Mouse (Mus musculus) midbrain, embryonic 12.5 days (tissue): ENCODE results near the gene Ftsj3. TPM values are rescaled to one million over a fixed set of nuclear protein-coding genes. Genes with fewer than 3 reads are reported as not detected.
"Not testable (repeated sequence)": the region's sequence is repeated elsewhere in the genome, so short reads cannot be mapped to it uniquely, and the experiment has no call there.

Experiments
- ATAC-seq: fragments of 200-750 bp; cut with Nextera tagmentation; 2 replicates; pipeline ENCODE4 v1.8.0; 2017; ENCODE audit warnings: low read depth, moderate TSS enrichment, moderate library complexity; ENCODE audit not compliant: low FRiP score
- H3K27ac ChIP-seq: fragments of 300-500 bp; sonication (generic); replicated peaks from 2 replicates; pipeline ENCODE4 v1.5.1; 2016; ENCODE audit warnings: mild to moderate bottlenecking
- H3K27me3 ChIP-seq: fragments of 300-500 bp; sonication (generic); 2 replicates; pipeline ENCODE4 v1.6.1; 2016; ENCODE audit warnings: mild to moderate bottlenecking
- H3K36me3 ChIP-seq: fragments of 300-500 bp; sonication (generic); 2 replicates; pipeline ENCODE4 v1.6.1; 2016
- H3K4me1 ChIP-seq: fragments of 300-500 bp; sonication (generic); 2 replicates; pipeline ENCODE4 v1.6.1; 2016
- H3K4me2 ChIP-seq: fragments of 300-500 bp; sonication (generic); replicated peaks from 2 replicates; pipeline ENCODE4 v1.6.1; 2016; ENCODE audit warnings: mild to moderate bottlenecking, moderate library complexity
- H3K4me3 ChIP-seq: fragments of 300-500 bp; sonication (generic); 2 replicates; pipeline ENCODE4 v1.5.1; 2016; ENCODE audit warnings: mild to moderate bottlenecking
- H3K9ac ChIP-seq: fragments of 300-500 bp; sonication (generic); replicated peaks from 2 replicates; pipeline ENCODE4 v1.6.1; 2016; ENCODE audit warnings: mild to moderate bottlenecking, moderate library complexity
- H3K9me3 ChIP-seq: fragments of 300-500 bp; sonication (generic); 2 replicates; pipeline ENCODE4 v1.6.1; 2016; ENCODE audit warnings: mild to moderate bottlenecking
- WGBS: fragments of 180-500 bp; shearing (Covaris S2); methylation state at CpG from one replicate; pipeline ENCODE4 v1.1.7; 2016; 5-methylcytosine and 5-hydroxymethylcytosine counted together
- polyA plus RNA-seq: library from polyadenylated mRNA; unstranded; fragments of >200 nt; fragmentation: Nextera tagmentation; extraction: Ambion mirVana; gene quantifications from 2 replicates; pipeline ENCODE4 v1.2.1, GENCODE M21; 2016

Gene Ftsj3
- polyA plus RNA-seq, 1 experiment from 2014 or later = 58.0 TPM

GRCm38 (mm10) chr11:106216730-106217490 is 39.0 kb downstream of the Ftsj3 start, which contains the start of gene Ddx42:
Gene Ddx42, plus strand, starts transcription at chr11:106216926.
- H3K4me3 ChIP-seq = peak within 1 kb of the TSS; percentile 90
- H3K27ac ChIP-seq = peak within 1 kb of the TSS; percentile 96
- H3K27me3 ChIP-seq = no peaks in the 10 kb centered on the region
- peaks cover 26% of the 10 kb centered on the region for H3K4me1 ChIP-seq
- peak within 1 kb of the TSS; percentile 63 for H3K4me2 ChIP-seq
- no peaks in the 10 kb centered on the region for H3K9me3 ChIP-seq
- peaks cover 16% of the 10 kb centered on the region for H3K36me3 ChIP-seq
- peak within 1 kb of the TSS; percentile 90 for H3K9ac ChIP-seq
- peak; percentile 91 for ATAC-seq
- under 1% methylated on average over 70 of the region's 70 CpGs for WGBS

DNA sequence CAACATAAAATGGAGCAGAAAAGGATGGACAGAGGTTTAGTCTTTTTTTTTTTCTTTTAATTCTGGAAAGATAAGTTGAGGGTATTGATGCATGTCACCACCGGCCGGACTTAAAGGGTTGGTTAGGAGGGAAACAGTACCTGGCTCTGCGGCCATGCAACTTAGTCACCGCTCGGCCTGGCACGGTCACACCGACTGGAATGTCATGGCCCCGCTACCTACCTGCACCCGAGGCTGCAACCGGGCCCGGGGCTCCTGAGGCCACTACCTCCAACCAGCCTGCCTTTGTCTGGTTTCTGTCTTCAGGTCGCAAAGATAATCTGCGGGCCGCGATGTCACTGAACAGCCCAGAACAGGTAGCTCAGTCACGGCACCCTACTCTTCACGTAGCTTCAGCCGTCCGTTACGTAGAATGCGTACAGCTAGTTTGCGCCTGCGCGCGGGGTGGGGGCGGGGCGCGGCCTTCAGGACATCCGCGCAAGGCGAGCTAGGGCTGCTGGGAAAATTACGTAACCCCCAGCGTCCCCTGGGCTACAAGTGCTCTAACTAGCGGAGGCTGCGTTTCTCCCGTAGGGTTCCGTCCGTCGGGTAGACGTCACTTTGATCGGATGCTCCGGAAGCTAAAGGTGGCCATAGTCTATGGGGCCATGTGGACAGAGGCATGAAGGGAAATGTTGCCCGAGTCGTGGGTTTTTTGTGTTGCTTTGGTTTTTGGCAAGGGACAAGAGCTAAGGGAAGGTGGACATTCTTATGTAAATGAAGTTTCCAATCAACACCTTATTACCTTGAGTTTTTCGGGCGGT is 39.8 kb downstream of the Ftsj3 start, which contains the start of gene Ccdc47:
Gene Ccdc47 (minus strand): TSS at position 418 of the 803 bp plus-strand sequence.
- WGBS = under 1% methylated on average over 46 of the region's 46 CpGs
- peak; percentile 98 for ATAC-seq

GRCm38 (mm10) chr11:106215450-106215859 is 40.4 kb downstream of the Ftsj3 start:
- peaks cover 26% of the 10 kb centered on the region for H3K4me1 ChIP-seq
- H3K4me3 ChIP-seq = peak overlapping the region; percentile 90
- peak overlapping the region; percentile 96 for H3K27ac ChIP-seq
- ATAC-seq = no peak
- no peaks in the 10 kb centered on the region for H3K9me3 ChIP-seq
- 38% methylated on average over 7 of the region's 7 CpGs for WGBS
- H3K4me2 ChIP-seq = peak overlapping the region; percentile 63
- H3K36me3 ChIP-seq = peaks cover 28% of the 10 kb centered on the region
- H3K9ac ChIP-seq = peak overlapping the region; percentile 85
- H3K27me3 ChIP-seq = no peaks in the 10 kb centered on the region

More for the DNA sequence above, 39.8 kb downstream of the Ftsj3 start, which contains the start of gene Ccdc47:
- H3K9me3 ChIP-seq = no peaks in the 10 kb centered on the region
- peaks cover 24% of the 10 kb centered on the region for H3K36me3 ChIP-seq
- peak within 1 kb of the TSS; percentile 63 for H3K4me2 ChIP-seq
- peak within 1 kb of the TSS; percentile 96 for H3K27ac ChIP-seq
- peak within 1 kb of the TSS; percentile 90 for H3K9ac ChIP-seq
- H3K4me3 ChIP-seq = peak within 1 kb of the TSS; percentile 90
- H3K27me3 ChIP-seq = no peaks in the 10 kb centered on the region
- peaks cover 26% of the 10 kb centered on the region for H3K4me1 ChIP-seq

DNA sequence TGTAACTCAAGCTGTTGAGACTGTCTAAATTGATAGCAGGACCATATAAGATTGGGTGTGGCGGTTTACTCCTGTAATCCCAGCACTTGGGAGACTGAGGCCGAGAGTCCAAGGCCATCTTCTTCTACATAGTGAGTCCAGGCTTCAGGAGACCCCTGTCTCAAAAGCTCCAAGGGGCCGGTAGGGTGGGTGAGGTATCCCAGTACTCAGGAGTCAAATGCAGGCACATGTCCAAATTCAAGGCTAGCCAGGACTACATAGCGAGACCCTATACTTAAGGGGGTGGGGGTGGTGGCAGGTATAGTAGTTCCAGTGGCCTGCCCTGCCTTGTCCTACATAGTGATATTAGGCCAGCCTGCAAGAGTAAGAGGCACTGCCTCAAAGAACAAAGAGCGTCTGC is 41.0 kb downstream of the Ftsj3 start:
- peak overlapping the region; percentile 90 for H3K4me3 ChIP-seq
- peak overlapping the region; percentile 85; the same call in 1 of the 2 replicates for H3K9ac ChIP-seq
- H3K4me1 ChIP-seq = peaks cover 26% of the 10 kb centered on the region
- H3K36me3 ChIP-seq = peaks cover 34% of the 10 kb centered on the region
- ATAC-seq = no peak
- no peaks in the 10 kb centered on the region for H3K9me3 ChIP-seq
- 94% methylated on average over 5 of the region's 5 CpGs for WGBS
- H3K4me2 ChIP-seq = peak overlapping the region; percentile 63
- no peaks in the 10 kb centered on the region for H3K27me3 ChIP-seq
- no peak overlapping the region for H3K27ac ChIP-seq

DNA sequence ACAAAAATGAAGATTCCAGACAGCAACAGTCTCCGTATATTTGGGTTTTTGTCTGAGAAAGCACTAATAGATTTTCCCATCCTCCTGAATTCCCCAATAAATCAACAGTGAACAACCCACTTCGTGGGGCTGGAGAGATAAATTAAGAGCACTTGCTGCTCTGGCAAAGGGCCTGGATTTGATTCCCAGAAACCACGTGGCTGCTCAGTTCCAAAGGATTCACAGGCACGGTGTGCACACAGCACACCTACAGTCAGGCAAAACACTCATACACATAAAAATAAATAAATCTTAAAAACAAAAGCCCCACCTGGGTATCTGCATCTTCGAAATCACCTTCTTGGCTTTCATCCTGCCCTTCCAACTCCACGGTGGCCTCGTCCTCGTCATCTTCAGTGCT is 43.1 kb downstream of the Ftsj3 start:
- no peak for ATAC-seq
- H3K9me3 ChIP-seq = no peaks in the 10 kb centered on the region
- H3K4me2 ChIP-seq = no peak overlapping the region
- WGBS = 92% methylated on average over 8 of the region's 8 CpGs
- no peak overlapping the region for H3K27ac ChIP-seq
- no peak overlapping the region for H3K4me3 ChIP-seq
- no peak overlapping the region for H3K9ac ChIP-seq
- peaks cover 14% of the 10 kb centered on the region for H3K4me1 ChIP-seq
- no peaks in the 10 kb centered on the region for H3K27me3 ChIP-seq
- peaks cover 52% of the 10 kb centered on the region for H3K36me3 ChIP-seq

DNA sequence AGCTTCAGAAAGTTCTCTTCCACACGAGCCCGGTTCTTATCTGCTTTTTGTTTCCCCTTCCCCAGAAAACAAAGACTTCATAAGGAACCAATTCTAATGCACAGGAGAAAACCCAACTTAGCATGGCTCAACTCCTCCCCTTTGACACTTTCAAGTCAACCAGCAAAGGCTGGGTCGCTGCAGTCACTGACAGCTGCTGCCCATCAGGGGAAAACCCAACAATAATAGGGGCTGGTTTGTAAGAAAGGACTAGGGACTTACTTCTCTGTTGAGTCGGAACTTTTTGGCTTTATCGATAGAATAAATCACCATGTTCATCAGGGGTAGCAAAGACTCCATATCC is 53.8 kb downstream of the Ftsj3 start, which contains the start of gene Strada:
Gene Strada (minus strand): TSS at position 46 of the 343 bp plus-strand sequence.
- no peak within 1 kb of the TSS for H3K4me3 ChIP-seq
- ATAC-seq = no peak
- 85% methylated on average over 5 of the region's 5 CpGs for WGBS
- H3K36me3 ChIP-seq = peaks cover 76% of the 10 kb centered on the region
- H3K27ac ChIP-seq = no peak within 1 kb of the TSS
- no peaks in the 10 kb centered on the region for H3K27me3 ChIP-seq
- H3K4me2 ChIP-seq = no peak within 1 kb of the TSS
- no peaks in the 10 kb centered on the region for H3K4me1 ChIP-seq
- H3K9ac ChIP-seq = no peak within 1 kb of the TSS
- H3K9me3 ChIP-seq = no peaks in the 10 kb centered on the region

DNA sequence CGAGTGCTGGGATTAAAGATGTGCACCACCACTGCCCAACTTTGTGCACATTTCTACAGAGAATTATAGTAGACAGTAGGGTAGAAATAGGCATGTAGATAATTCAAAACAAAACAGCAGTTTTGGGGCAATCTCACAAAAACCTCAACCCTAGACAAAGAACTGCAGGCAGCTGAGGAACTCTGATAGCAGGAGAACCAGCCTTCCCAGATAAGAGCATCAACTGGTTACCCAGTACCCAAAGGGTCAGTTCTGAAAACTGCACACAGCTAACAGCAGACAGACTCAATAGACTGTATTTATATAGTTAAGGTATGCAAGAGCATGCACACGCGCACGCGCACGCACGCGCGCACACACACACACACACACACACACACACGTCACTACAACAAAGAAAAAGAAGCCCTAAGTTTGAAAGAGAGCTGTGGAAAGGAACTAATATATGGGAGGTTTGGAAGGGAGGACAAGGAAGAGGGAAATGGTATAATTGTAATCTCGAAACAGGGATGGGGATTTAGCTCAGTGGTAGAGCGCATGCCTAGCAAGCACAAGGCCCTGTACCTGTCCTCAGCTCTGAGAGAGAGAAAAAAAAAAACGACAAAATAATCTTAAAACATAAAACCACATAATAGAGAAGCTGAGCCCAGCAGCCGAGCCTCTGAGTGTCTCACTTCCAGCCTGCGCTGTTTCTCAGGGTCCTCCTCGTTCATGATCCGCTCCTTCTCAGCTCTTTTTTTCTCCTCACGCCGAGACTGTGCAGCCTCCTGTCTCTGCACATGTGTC is 54.3 kb downstream of the Ftsj3 start:
- Histone ChIP-seq H3K4me2 (no peak overlapping the region), H3K27me3 (no peaks in the 10 kb centered on the region), H3K9me3 (no peaks in the 10 kb centered on the region), H3K27ac (no peak overlapping the region), H3K9ac (no peak overlapping the region), H3K36me3 (peaks cover 76% of the 10 kb centered on the region), H3K4me1 (no peaks in the 10 kb centered on the region), H3K4me3 (no peak overlapping the region)
- no peak for ATAC-seq
- WGBS = 93% methylated on average over 19 of the region's 19 CpGs

GRCm38 (mm10) chr11:106200756-106201155 is 55.1 kb downstream of the Ftsj3 start:
- peaks cover 78% of the 10 kb centered on the region for H3K36me3 ChIP-seq
- no peaks in the 10 kb centered on the region for H3K4me1 ChIP-seq
- no peak for ATAC-seq
- H3K9ac ChIP-seq = no peak overlapping the region
- H3K27ac ChIP-seq = no peak overlapping the region
- H3K4me3 ChIP-seq = no peak overlapping the region
- no peaks in the 10 kb centered on the region for H3K27me3 ChIP-seq
- H3K9me3 ChIP-seq = no peaks in the 10 kb centered on the region
- no peak overlapping the region for H3K4me2 ChIP-seq
- 87% methylated on average over 6 of the region's 6 CpGs for WGBS

GRCm38 (mm10) chr11:106199997-106200396 is 55.9 kb downstream of the Ftsj3 start:
- H3K9me3 ChIP-seq, ATAC-seq, H3K9ac ChIP-seq, H3K27ac ChIP-seq, H3K4me1 ChIP-seq, H3K27me3 ChIP-seq, H3K4me2 ChIP-seq, H3K4me3 ChIP-seq: not testable (repeated sequence)
- H3K36me3 ChIP-seq = peaks cover 71% of the 10 kb centered on the region
- WGBS = 92% methylated on average over 7 of the region's 7 CpGs
